In the genomic region with DNA sequence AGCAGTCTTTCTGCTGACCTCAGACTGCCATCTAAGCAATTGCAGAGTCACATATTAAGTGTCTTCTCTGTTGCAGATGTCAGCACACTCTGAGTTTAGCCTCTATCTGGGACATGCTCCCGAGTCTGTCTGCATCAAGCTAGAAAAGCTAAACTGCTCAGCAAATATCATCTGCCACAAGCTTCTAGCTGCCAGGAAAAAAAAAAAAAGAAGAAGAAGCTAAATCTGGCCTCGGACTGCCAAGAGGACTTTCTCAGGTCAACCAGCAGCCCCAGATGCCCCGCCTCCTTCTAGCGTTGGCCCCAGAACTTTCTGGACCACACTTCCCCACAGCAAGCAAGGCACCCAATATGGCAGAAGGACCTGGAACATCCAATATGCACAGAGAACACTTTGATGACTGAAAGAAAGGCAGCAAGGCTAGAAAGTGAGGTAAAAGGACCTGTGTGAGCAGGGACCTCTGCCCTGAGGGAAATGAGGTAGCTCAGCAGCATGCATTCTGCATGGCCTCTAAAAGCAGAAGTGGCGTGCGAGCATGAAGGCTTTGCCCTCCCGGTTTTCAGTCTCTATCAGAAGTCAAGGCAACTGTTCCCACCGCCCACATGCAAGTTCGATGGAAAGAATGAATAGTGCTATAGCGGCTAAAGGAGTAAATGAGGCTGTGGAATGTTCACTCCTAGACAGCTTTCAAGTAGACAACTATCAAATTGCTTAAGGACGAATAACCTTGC, we compare ENCODE assay signal across 16 mouse cellular contexts.
DNase-seq lines count a peak whose midpoint lies in the region; ATAC-seq lines count a peak whose summit lies in the region.
"Had no signal": no experiment of that assay in that cellular context is flagged by ENCODE, and none has a peak within 500 bp of the region (broad histone marks: within the 10 kb centered on the region; RNA-seq: fewer than 3 reads in every experiment).

No protein-coding gene starts in this region.

- DNase-seq in gastrocnemius, adult 18-20 months (ENCODE audit: low spot score), result peak; percentile 56
- no peak for DNase-seq in gastrocnemius, postnatal 10 days
- peak; percentile 17 for DNase-seq in layer of hippocampus, adult 9-11 months
- DNase-seq in layer of hippocampus, adult 18-20 months (ENCODE audit: low spot score in 2 of 2), result no peak
- DNase-seq in B cell, adult 2 months, result peak; percentile 51 to 52
- no peak for DNase-seq in right cerebral cortex, postnatal 14 days
- DNase-seq: adrenal gland, postnatal 25 days; cerebellum, adult 11-12 months; cerebellum, postnatal 25 days; embryo, embryonic 11 days; kidney, adult 8-10 months; kidney, postnatal 25 days; lung, embryonic 14.5 days had no signal

- ATAC-seq in hematopoietic stem cell, adult 5-6 weeks (replicated peaks in 1 of 2; ENCODE audit: insufficient read depth in 1 of 2, low FRiP score in 2 of 2, low TSS enrichment in 1 of 2, low read depth in 1 of 2, poor library complexity in 2 of 2, severe bottlenecking in 2 of 2), result peak; percentile 27 to 68; a peak in 1 of 4 replicates
- ATAC-seq in megakaryocyte-erythroid progenitor cell, adult 5-6 weeks (replicated peaks; ENCODE audit: low FRiP score, low TSS enrichment, poor library complexity, severe bottlenecking), result no peak
- ATAC-seq: forebrain, embryonic 16.5 days had no signal

Comparison
In these comparisons a context has a peak if more than half of its experiments do, and no peak if none do; other contexts are left out.
1. DNase-seq: peak in gastrocnemius, adult 18-20 months (single experiment), layer of hippocampus, adult 9-11 months (single experiment) and B cell, adult 2 months (2 of 2); none in gastrocnemius, postnatal 10 days (single experiment), layer of hippocampus, adult 18-20 months (0 of 2) and right cerebral cortex, postnatal 14 days (single experiment).